Mouse (Mus musculus): ENCODE data around the gene Daam1.
A peak's percentile ranks its signal among the peaks of the same experiment; 100 is the strongest.

Gene Daam1

GRCm38 (mm10) chr12:72011404-72011803, 180.5 kb downstream of the Daam1 start:
- DNase-seq = no peak

- no peak for DNase-seq
Observed at GRCm38 (mm10) chr12:72012126-72012525, 181.2 kb downstream of the Daam1 start.

- DNase-seq = peak; percentile 33
Observed at GRCm38 (mm10) chr12:72013711-72014354, 183.0 kb downstream of the Daam1 start.

DNA sequence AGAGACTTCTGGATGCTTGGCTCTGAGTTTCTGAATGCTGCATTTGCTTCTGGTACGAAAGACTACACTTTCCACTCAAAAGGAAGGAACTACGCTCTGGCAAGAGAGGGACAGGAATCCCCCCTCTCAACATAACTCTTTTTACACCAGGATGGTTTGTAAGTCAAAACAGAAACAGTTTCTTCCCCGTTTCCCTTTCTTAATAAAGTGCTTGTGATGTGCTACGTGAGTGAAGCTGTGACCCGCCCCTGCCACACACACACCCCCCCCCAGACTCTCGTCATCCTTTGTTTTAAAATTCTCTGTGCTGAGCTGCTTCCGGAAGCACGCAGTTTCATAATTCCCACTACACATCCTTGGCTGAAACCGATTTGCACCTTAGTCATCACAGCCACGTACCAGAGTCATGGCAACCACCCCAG, 183.5 kb downstream of the Daam1 start:
- peak; percentile 26 for DNase-seq

DNA sequence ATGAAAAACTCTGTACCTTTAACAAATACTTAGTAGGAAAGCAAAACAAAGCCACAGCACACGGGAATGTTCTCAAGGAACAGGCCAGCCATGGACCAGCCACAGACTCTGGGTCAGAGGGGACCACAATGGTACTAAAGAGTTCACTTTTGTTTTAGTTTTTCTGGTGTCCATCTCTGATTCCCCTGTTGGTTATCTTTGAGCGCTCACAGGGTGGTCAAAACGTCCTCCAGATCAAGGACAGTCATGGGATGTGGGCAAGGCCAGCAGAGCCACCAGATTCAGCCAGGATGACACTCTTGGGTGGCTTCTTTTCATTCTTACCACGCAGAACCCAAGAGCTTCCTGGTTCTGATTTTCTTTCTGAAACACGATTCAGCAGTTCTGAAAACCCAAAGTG, 184.4 kb downstream of the Daam1 start:
- no peak for DNase-seq

DNA sequence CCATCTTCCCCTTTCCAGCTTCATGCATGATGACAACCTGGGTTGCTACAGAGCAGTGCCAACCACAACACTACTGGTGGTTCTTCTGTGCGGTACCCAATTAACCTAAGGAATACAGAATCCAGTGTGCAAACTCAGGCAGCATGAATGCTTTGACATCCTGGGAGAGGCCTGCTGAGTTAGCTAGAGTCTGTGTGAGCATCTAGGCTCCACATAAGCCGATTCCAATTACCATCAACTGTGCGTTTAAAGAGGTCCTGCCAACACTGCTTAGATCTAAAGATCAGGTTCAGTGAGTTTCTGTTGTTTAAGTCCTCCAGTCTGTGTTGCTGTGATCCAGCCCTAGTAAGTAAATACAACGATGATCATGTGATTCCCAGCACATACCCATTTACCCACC, 189.4 kb downstream of the Daam1 start:
- DNase-seq = no peak

GRCm38 (mm10) chr12:72021543-72021942, 190.7 kb downstream of the Daam1 start:
- DNase-seq = peak; percentile 53

DNA sequence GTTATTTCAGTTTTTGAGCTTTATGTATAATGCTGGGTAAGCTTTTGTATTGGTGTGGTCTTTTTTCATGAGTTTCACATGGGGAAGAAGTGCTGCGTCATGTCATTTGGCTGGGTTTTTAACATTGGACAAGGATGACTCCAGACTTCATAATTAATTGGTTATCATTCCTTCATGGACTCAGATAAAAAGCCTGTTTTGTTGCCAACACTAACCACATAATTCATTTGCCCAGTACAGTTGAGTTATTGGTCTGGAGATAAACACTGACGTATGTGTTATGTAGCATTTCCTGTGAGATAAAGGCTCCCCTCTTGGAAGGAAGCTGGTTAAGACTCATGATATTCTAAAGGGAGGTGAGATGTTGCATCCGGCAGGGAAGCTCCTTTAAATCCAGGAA, 191.9 kb downstream of the Daam1 start:
- DNase-seq = no peak

GRCm38 (mm10) chr12:72023572-72023971, 192.7 kb downstream of the Daam1 start:
- DNase-seq = no peak

DNA sequence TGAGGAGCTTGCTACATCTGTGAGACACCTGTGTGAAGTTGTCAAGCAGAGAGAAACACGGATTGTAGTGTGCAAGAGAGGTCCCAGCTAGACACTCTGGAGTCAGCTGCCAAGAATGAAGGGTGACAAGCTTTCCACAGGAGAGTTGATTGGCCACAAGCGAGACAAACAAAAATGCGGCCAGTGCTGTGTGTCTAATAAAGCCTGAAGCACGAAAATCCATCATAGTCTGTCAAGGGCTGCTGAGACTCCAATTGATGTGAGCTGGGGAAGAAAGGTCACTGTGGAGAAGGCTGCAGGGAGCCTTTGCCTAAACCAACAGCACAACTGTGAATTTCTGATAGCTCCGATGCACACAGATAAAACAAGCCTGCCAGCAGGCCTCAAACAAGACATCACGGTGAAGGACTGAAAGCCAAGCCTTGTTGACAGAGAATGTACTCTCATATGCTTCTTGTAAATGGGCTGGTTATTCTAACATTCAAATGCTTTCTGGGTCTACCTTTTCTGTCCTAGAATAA, 194.5 kb downstream of the Daam1 start:
- DNase-seq = no peak

- peak; percentile 48 for DNase-seq
Observed at GRCm38 (mm10) chr12:72031171-72031570, 200.3 kb downstream of the Daam1 start.

DNA sequence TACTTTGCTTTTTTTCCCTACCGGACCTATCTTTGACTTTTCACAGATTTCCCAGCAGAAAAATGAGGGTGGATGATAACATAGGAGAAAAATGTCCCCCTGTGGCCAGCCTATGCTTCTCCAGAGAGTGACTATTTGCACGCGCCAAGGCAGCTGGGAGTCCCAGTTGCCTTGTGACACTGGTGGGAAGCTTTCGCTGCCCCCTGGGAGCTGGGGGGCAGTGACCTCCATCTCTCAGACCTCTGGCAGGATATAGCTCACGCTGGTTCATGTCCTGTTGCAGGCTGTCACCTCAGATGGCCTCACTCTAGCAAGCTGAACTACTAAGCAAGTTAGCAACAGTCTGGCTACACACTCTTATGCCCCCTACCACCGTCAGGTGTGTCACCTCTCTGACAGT, 200.9 kb downstream of the Daam1 start:
- peak; percentile 78 for DNase-seq

GRCm38 (mm10) chr12:72036097-72036661, 205.3 kb downstream of the Daam1 start:
- no peak for DNase-seq

DNA sequence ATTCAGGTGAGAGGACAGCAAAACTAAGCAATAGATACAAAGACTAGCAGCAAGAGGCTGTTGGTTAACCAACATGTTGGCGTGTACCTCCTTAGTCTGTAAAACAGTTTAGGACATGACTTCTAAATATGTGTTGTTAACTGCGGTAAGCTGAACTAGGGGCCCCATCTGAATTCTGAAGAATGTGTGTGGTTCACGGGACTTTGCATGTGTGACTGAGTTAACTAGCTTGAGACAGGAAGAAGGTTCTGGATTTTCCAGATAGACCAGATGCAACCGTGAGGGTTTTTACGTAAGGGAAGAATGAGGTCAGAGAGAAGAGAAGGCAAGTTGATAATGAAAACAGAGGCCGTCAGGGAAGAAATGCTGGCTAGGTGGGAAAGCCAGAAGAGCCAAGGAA, 206.2 kb downstream of the Daam1 start:
- DNase-seq = no peak

GRCm38 (mm10) chr12:72038866-72039265, 208.0 kb downstream of the Daam1 start:
- DNase-seq = no peak

GRCm38 (mm10) chr12:72039501-72039900, 208.6 kb downstream of the Daam1 start:
- no peak for DNase-seq

GRCm38 (mm10) chr12:72041238-72041637, 210.4 kb downstream of the Daam1 start:
- no peak for DNase-seq
